Mouse (Mus musculus) fat pad, adult 2 months (tissue): Measurements from ENCODE around the gene Kpnb1.

ENCODE experiments used
- DNase-seq: peaks from one replicate; pipeline ENCODE4 v3.0.0-alpha.2; 2011; ENCODE audit warnings: low read depth, low spot score; ENCODE audit errors: extremely low read depth

Kpnb1 gene

DNA sequence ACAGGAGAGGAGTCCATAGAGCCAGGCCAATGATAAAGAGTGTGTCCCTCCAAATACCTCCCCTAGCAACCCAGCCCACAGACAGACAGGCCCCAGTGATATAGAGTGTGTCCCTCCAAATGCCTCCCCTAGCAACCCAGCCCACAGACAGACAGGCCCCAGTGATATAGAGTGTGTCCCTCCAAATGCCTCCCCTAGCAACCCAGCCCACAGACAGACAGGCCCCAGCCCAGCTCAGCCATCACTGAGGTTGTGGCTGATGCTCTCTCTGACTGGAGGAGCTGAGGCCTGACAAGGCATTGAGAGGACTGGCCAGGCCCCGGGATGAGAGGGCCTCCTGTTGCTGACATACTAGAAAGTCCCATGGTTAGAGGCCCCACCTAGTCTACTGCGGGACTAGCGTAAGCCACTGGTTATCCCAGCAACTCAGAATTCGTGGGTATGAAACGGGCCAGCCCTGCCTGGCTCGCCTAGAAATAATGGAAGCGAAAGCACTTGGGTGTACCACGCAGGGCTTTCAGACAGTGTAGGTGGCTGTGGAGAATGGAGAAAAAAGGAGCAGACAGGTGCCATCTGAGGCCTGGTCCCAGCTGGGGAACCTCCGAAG is 75.1 kb downstream of the Kpnb1 start:
- DNase-seq, result no peak
